Mouse (Mus musculus) megakaryocyte-erythroid progenitor cell, adult 5-6 weeks (primary cell): ENCODE data around the gene Rere. TPM values are rescaled to one million over a fixed set of nuclear protein-coding genes. Genes with fewer than 3 reads are reported as not detected.

Source experiments
- ATAC-seq: replicated peaks from 2 replicates; pipeline ENCODE4 v1.8.0; 2016; ENCODE audit warnings: mild to moderate bottlenecking, inconsistent platforms; ENCODE audit not compliant: severe bottlenecking, poor library complexity, low FRiP score, low TSS enrichment
- total RNA-seq, 2 experiments: library from RNA; stranded (forward) in 1 of 2; stranded (reverse) in 1 of 2; fragments of 200-1000, 215-1000 nt in 1 of 2; fragments of >200 nt in 1 of 2; fragmentation: Nextera tagmentation in 1 of 2; gene quantifications; 2 replicates each; pipeline ENCODE4 v1.2.3; 2014 to 2017

Gene Rere
- total RNA-seq, 2 experiments from 2014 or later: 17.1 to 36.1 TPM

- ATAC-seq: no peak
Measured at GRCm38 (mm10) chr4:150333927-150334682, 52.7 kb downstream of the Rere start.

GRCm38 (mm10) chr4:150337260-150337659, 55.8 kb downstream of the Rere start:
- ATAC-seq: no peak

- ATAC-seq: no peak
Measured at GRCm38 (mm10) chr4:150338906-150339650, 57.6 kb downstream of the Rere start.

- no peak for ATAC-seq
Measured at GRCm38 (mm10) chr4:150340796-150341525, 59.5 kb downstream of the Rere start.

GRCm38 (mm10) chr4:150344526-150344925, 63.1 kb downstream of the Rere start:
- ATAC-seq: no peak

- ATAC-seq: no peak
Measured at GRCm38 (mm10) chr4:150346651-150347386, 65.4 kb downstream of the Rere start.

- ATAC-seq: no peak
Measured at GRCm38 (mm10) chr4:150347387-150347672, 65.9 kb downstream of the Rere start.

DNA sequence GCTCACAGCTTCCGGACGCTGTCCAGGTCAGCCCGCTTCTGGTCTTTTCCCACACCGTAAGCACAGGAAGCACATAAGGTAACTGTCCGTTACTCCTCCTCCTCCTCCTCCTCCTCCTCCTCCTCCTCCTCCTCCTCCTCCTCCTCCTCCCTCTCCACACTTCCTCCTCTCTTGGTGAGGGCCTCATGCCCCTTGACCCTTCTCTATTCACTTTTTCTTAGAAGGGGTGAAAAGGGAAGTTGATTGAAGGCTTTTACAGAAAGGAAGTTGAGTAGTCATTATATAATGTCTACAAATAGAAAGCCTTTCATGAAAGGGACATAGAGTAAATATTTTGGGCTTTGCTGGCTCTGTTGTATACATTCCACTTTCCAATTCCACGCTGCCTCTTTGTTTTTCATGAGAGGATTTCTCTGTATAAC, 68.2 kb downstream of the Rere start:
- ATAC-seq: no peak

DNA sequence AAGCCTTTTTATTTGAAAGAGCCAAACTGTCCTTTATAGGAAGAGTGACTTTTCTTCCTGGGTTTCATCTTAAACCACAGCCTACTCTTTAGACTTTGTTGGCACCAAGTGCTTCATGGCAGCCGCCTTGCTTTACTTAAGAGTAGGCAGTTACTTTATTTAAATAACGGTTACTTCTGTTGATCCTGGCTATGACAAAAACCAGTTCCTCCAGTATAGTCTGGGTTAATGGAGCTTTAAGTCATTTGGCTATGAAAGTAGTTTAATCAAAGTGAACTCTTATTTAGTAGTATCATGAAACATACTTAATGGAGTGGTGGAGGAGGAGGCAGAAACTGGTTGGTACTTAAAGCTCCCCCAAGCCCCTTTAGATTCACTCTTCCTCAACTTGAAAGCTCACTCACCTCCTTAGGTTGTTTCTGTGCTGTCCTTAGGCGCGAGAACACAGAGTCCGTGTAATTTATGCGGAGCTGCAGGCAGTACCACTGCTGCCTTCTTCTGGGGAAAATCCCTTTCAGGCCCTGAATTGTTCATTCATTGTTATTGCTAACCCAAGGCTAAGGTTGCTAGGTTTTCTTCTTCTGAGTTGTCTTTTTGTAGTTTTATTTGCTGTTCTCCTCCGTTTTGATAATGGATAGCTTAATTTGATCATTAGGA, 70.1 kb downstream of the Rere start:
- ATAC-seq: no peak

DNA sequence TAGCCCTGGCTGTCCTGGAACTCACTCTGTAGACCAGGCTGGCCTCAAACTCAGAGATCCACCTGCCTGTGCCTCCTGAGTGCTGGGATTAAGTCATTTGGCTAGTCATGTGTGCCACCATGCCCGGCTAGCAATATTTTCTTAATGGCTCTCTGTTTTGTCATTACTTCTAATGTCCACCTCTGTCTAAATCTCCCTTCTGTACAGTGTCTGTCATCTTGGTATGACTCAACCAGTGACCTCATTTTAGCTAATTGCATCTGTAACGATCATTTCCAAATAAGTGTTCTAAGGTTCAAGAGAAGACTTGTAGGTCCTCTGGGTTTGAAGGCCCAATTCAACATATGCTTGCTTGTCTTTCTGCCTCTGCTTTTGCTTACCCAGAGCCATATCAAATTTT, 71.3 kb downstream of the Rere start:
- ATAC-seq: no peak

GRCm38 (mm10) chr4:150353376-150353900, 72.0 kb downstream of the Rere start:
- no peak for ATAC-seq

GRCm38 (mm10) chr4:150355801-150356200, 74.4 kb downstream of the Rere start:
- ATAC-seq: no peak

DNA sequence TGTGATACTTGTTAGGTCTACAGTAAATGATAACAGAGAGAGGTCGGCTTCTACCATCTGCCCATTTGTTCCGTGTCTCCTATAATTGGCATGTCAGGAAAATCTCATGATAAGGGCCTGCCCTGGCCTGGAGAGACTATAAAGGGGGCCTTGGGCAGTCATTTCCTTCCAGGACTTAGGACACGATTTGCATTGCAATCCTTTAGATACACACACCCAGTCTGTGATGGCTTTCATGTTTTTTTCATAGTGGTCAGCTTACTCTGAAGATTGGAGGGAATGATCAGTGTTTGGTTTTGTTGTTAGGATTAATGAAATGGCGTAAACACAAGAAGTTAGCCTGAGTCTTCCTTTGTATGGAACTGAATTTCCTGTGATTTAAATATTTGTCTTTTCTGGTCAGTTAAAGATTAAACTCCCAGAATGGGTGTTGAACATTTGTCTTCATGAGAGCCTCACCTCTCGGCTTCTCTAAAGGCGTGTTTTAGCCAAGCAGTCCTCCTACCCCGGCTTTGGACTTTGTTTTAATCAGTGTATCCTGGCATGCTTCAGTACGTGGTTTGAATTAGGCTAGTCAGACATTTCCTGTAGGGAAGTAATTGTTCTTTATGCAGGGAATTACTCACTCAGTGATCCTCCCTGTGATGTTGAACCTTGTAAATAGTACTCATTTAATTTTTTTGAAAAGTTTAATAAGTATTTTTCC, 80.7 kb downstream of the Rere start:
- ATAC-seq: no peak

DNA sequence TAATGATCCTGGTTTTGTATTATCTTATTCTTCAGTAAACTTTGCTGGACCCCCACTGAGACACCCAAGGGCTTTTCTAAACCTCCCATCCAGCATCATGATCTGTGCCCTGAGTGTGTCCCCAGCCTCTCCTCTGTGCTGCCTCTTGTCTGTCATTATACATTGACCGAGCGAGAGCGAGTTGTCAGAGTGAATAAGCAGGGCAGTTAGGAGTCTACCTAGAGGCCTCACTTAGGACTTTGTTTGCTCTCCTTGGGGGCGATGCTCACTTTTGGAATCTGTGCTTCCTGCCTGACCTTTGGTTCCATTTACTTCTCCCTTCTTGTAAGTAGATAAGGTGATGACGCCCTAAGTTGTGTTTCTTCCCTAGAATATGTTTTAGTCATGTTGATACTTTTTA, 81.4 kb downstream of the Rere start:
- ATAC-seq: no peak

DNA sequence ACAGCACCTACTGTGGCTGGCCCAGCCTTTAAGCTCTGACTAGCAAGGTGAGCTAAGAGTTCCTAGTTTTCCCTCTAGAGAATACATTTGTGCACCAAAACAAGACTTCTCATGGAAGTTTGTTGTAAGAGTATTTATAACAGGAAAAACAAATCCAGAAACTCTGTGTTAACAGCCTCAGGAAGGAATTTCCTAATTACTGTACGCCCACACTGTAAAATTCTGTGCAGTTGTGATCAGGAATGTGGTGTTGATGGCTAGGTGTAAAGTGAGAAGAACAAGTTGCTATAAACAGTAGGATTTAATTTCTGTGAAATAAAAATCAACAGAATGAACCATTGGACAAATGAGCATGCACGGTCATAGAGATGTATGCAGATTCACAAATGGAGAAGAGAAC, 83.3 kb downstream of the Rere start:
- no peak for ATAC-seq

DNA sequence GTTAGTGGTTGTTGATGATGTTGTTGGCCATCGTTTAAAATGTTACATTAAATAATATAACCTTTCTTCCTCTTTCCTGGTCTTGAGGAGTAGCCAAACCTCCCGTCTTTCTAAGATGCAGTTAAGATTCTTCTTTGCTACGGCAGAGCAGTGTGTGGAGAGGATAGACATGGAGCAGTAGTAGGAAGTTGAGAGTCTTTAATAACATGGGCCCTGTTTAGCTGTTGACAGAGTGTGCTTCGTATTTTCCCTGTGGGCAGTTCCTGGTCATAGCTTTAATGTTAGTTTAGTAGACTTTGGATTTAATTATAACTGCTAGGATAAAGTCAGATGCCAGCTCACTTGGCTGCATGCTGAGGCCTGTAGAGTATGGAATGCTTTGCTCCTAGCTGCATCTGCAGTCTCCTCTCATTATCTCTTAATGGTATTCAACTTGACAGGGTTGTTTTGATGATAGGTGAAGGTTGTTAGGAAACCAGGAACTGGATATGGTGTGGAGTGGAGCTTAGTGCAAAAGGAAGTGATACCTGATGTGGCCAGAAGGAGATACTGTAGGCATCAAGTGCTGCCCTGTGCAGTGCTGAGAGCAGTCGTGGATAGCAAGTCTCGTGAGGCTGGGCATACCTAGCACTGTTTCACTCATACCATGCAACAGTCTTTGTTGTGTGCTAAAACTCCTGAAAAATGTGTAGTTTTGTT, 85.2 kb downstream of the Rere start:
- ATAC-seq: peak; percentile 97

- ATAC-seq: peak; percentile 75
Measured at GRCm38 (mm10) chr4:150371580-150372380, 90.3 kb downstream of the Rere start.
